Mouse (Mus musculus) CH12.LX (cell line): Measurements from ENCODE around the gene Sh3bp5. TPM values are rescaled to one million over a fixed set of nuclear protein-coding genes. Genes with fewer than 3 reads are reported as not detected.

ENCODE experiments used
- DNase-seq: peaks from one replicate; pipeline ENCODE4 v3.0.0-alpha.2; 2013; ENCODE audit errors: extremely low read depth
- H3K27ac ChIP-seq: 2 replicates; pipeline ENCODE4 v1.5.1; 2012; ENCODE audit warnings: low read depth, mild to moderate bottlenecking, control low read depth, moderate library complexity; ENCODE audit not compliant: insufficient read depth
- H3K27me3 ChIP-seq: replicated peaks from 2 replicates; pipeline ENCODE3; 2012; ENCODE audit warnings: inconsistent platforms
- H3K36me3 ChIP-seq, 2 experiments: replicated peaks in 1 of 2; 2 replicates each; pipeline versions ENCODE3 to v1.6.1; 2012; ENCODE audit warnings: inconsistent platforms in 1 of 2, low read length in 1 of 2, mild to moderate bottlenecking in 1 of 2, mixed read lengths in 1 of 2, moderate library complexity in 1 of 2; ENCODE audit not compliant: control insufficient read depth in 1 of 2, insufficient read depth in 1 of 2
- H3K4me1 ChIP-seq, 2 experiments: 2 replicates each; pipeline ENCODE4 v1.6.1; 2012; ENCODE audit warnings: inconsistent platforms in 1 of 2, moderate library complexity in 1 of 2; ENCODE audit not compliant: insufficient read depth in 2 of 2, control insufficient read depth in 1 of 2
- H3K4me2 ChIP-seq: 2 replicates; pipeline ENCODE4 v1.6.1; 2012; ENCODE audit warnings: low read depth, mild to moderate bottlenecking, control low read depth; ENCODE audit not compliant: poor library complexity, insufficient read depth, severe bottlenecking
- H3K4me3 ChIP-seq, 3 experiments: fragments of 150-350 bp in 1 of 3; sonication (generic) in 1 of 3; replicated peaks in 1 of 3; 2 replicates each; pipeline versions ENCODE3 to v1.5.1; 2011 to 2012; ENCODE audit warnings: low read depth in 2 of 3, low read length in 2 of 3, mild to moderate bottlenecking in 2 of 3, moderate library complexity in 2 of 3, control low read depth in 1 of 3, improper control_type of control experiment in 1 of 3, inconsistent platforms in 1 of 3, mixed read lengths in 1 of 3; ENCODE audit not compliant: poor library complexity in 1 of 3
- H3K79me2 ChIP-seq: replicated peaks from 2 replicates; pipeline ENCODE4 v1.6.1; 2012; ENCODE audit warnings: mild to moderate bottlenecking, moderate library complexity; ENCODE audit not compliant: control insufficient read depth, poor library complexity, insufficient read depth, severe bottlenecking; ENCODE audit errors: extremely low read depth
- H3K9ac ChIP-seq: 2 replicates; pipeline ENCODE4 v1.6.1; 2012; ENCODE audit warnings: low read depth, mild to moderate bottlenecking, control low read depth, moderate library complexity; ENCODE audit not compliant: insufficient read depth
- H3K9me3 ChIP-seq: replicated peaks from 2 replicates; pipeline ENCODE3; 2012; ENCODE audit warnings: low read length, inconsistent platforms, mixed read lengths
- BHLHE40 ChIP-seq: IDR thresholded peaks from 2 replicates; pipeline ENCODE4 v1.6.1; 2011; ENCODE audit warnings: mild to moderate bottlenecking, low read depth, low read length, improper control_type of control experiment
- CHD1 ChIP-seq: IDR thresholded peaks from 2 replicates; pipeline ENCODE4 v1.6.1; 2012; ENCODE audit warnings: low read depth, low read length, improper control_type of control experiment, inconsistent platforms
- CHD2 ChIP-seq: IDR thresholded peaks from 2 replicates; pipeline ENCODE4 v1.6.1; 2011; ENCODE audit warnings: low read length, improper control_type of control experiment
- CTCF ChIP-seq, 2 experiments: IDR thresholded peaks in 1 of 2; conservative IDR thresholded peaks in 1 of 2; 2 replicates each; pipeline ENCODE4 v1.5.1; 2011 to 2012; ENCODE audit warnings: low read depth in 2 of 2, low read length in 2 of 2, improper control_type of control experiment in 1 of 2, inconsistent platforms in 1 of 2, mild to moderate bottlenecking in 1 of 2, moderate library complexity in 1 of 2
- E2F4 ChIP-seq: IDR thresholded peaks from 2 replicates; pipeline ENCODE4 v1.6.1; 2011; ENCODE audit warnings: low read depth, low read length, improper control_type of control experiment; ENCODE audit not compliant: insufficient replicate concordance
- ELF1 ChIP-seq: IDR thresholded peaks from 2 replicates; pipeline ENCODE4 v1.6.1; 2014; ENCODE audit warnings: low read depth, mild to moderate bottlenecking, inconsistent platforms, low read length, improper control_type of control experiment
- ETS1 ChIP-seq: conservative IDR thresholded peaks from 2 replicates; pipeline ENCODE4 v1.6.1; 2012; ENCODE audit warnings: low read depth, mild to moderate bottlenecking, inconsistent platforms, low read length, improper control_type of control experiment, moderate library complexity
- GABPA ChIP-seq: IDR thresholded peaks from 2 replicates; pipeline ENCODE4 v1.6.1; 2012; ENCODE audit warnings: low read depth, low read length, improper control_type of control experiment, inconsistent platforms; ENCODE audit not compliant: insufficient replicate concordance
- HCFC1 ChIP-seq: IDR thresholded peaks from 2 replicates; pipeline ENCODE4 v1.6.1; 2012; ENCODE audit warnings: low read depth, mild to moderate bottlenecking, inconsistent platforms, low read length, improper control_type of control experiment
- JUN ChIP-seq: IDR thresholded peaks from 2 replicates; pipeline ENCODE4 v1.6.1; 2011; ENCODE audit warnings: low read depth, mild to moderate bottlenecking, low read length, improper control_type of control experiment, moderate library complexity; ENCODE audit not compliant: insufficient read depth
- JUND ChIP-seq: conservative IDR thresholded peaks from 2 replicates; pipeline ENCODE4 v1.6.1; 2011; ENCODE audit warnings: low read depth, low read length, improper control_type of control experiment
- KAT2A ChIP-seq: IDR thresholded peaks from 2 replicates; pipeline ENCODE4 v1.6.1; 2012; ENCODE audit warnings: low read length, improper control_type of control experiment, inconsistent platforms; ENCODE audit not compliant: insufficient replicate concordance
- MAFK ChIP-seq: IDR thresholded peaks from 2 replicates; pipeline ENCODE4 v1.6.1; 2011; ENCODE audit warnings: low read length, improper control_type of control experiment; ENCODE audit not compliant: insufficient replicate concordance
- MAX ChIP-seq: IDR thresholded peaks from 2 replicates; pipeline ENCODE4 v1.6.1; 2011; ENCODE audit warnings: low read length, improper control_type of control experiment
- MAZ ChIP-seq: IDR thresholded peaks from 2 replicates; pipeline ENCODE4 v1.6.1; 2012; ENCODE audit warnings: low read depth, mild to moderate bottlenecking, inconsistent platforms, low read length, improper control_type of control experiment, moderate library complexity
- MXI1 ChIP-seq: IDR thresholded peaks from 2 replicates; pipeline ENCODE4 v1.6.1; 2011; ENCODE audit warnings: mild to moderate bottlenecking, low read depth, low read length, improper control_type of control experiment
- MYC ChIP-seq: IDR thresholded peaks from 2 replicates; pipeline ENCODE4 v1.6.1; 2011; ENCODE audit warnings: low read depth, mild to moderate bottlenecking, improper control_type of control experiment, low read length
- NELFE ChIP-seq: IDR thresholded peaks from 2 replicates; pipeline ENCODE4 v1.6.1; 2011; ENCODE audit warnings: low read depth, low read length, improper control_type of control experiment
- NRF1 ChIP-seq: IDR thresholded peaks from 2 replicates; pipeline ENCODE4 v1.6.1; 2014; ENCODE audit warnings: low read depth, mild to moderate bottlenecking, inconsistent platforms, low read length, improper control_type of control experiment, moderate library complexity
- PAX5 ChIP-seq: IDR thresholded peaks from 2 replicates; pipeline ENCODE4 v1.6.1; 2012; ENCODE audit warnings: low read length, inconsistent platforms, mixed read lengths
- POLR2A ChIP-seq: IDR thresholded peaks from 2 replicates; pipeline ENCODE4 v1.6.1; 2011; ENCODE audit warnings: low read depth, mild to moderate bottlenecking, improper control_type of control experiment, low read length
- POLR2AphosphoS2 ChIP-seq: IDR thresholded peaks from 2 replicates; pipeline ENCODE4 v1.6.1; 2011; ENCODE audit warnings: low read depth, low read length, improper control_type of control experiment
- RCOR1 ChIP-seq: conservative IDR thresholded peaks from 2 replicates; pipeline ENCODE4 v1.6.1; 2012; ENCODE audit warnings: low read depth, mild to moderate bottlenecking, inconsistent platforms, low read length, improper control_type of control experiment
- SIN3A ChIP-seq: IDR thresholded peaks from 2 replicates; pipeline ENCODE4 v1.6.1; 2012; ENCODE audit warnings: low read length, improper control_type of control experiment, inconsistent platforms
- SMC3 ChIP-seq: IDR thresholded peaks from 2 replicates; pipeline ENCODE4 v1.6.1; 2011; ENCODE audit warnings: low read depth, low read length, improper control_type of control experiment
- TBP ChIP-seq: conservative IDR thresholded peaks from 2 replicates; pipeline ENCODE4 v1.6.1; 2011; ENCODE audit warnings: low read depth, low read length, improper control_type of control experiment
- UBTF ChIP-seq: IDR thresholded peaks from 2 replicates; pipeline ENCODE4 v1.6.1; 2012; ENCODE audit warnings: low read depth, mild to moderate bottlenecking, inconsistent platforms, low read length, improper control_type of control experiment, moderate library complexity
- USF1 ChIP-seq: IDR thresholded peaks from 2 replicates; pipeline ENCODE4 v1.6.1; 2014; ENCODE audit warnings: low read depth, mild to moderate bottlenecking, inconsistent platforms, low read length, improper control_type of control experiment
- USF2 ChIP-seq: conservative IDR thresholded peaks from 2 replicates; pipeline ENCODE4 v1.6.1; 2011; ENCODE audit warnings: low read depth, low read length, improper control_type of control experiment
- ZKSCAN1 ChIP-seq: IDR thresholded peaks from 2 replicates; pipeline ENCODE4 v1.6.1; 2012; ENCODE audit warnings: low read depth, inconsistent platforms, low read length, improper control_type of control experiment, borderline replicate concordance
- ZMIZ1 ChIP-seq: IDR thresholded peaks from 2 replicates; pipeline ENCODE4 v1.6.1; 2012; ENCODE audit warnings: low read depth, mild to moderate bottlenecking, inconsistent platforms, low read length, improper control_type of control experiment
- dilution Hi-C: fragments of 300-500 bp; cut with MboI; formaldehyde crosslinking; loops from 2 replicates; pipeline ENCODE4 v1.14.3; 2020; ENCODE audit warnings: low sequenced_read_pairs; ENCODE audit not compliant: extremely low pct_unique_long_range_greater_than_20kb, extremely low pct_ligation_motif_present
- in situ Hi-C: fragments of 300-500 bp; cut with MboI; formaldehyde crosslinking; loops from 3 replicates; pipeline ENCODE4 v1.14.3; 2019; ENCODE audit warnings: low sequenced_read_pairs, low pct_ligation_motif_present, low pct_unique_long_range_greater_than_20kb, mixed read lengths
- polyA plus RNA-seq: library from polyadenylated mRNA; unstranded; fragments of >175 nt; gene quantifications from 2 replicates; pipeline ENCODE4 v1.2.1, GENCODE M21; 2012; ENCODE audit warnings: low read depth; ENCODE audit not compliant: insufficient read length
- total RNA-seq, 2 experiments: library from RNA; depleted of rRNA; stranded (reverse); fragments of 300-350 nt in 1 of 2; fragments of >200 nt in 1 of 2; gene quantifications; 2 replicates each; pipeline ENCODE4 v1.2.3; 2012 to 2014

The Sh3bp5 gene
- total and polyA plus RNA-seq, 3 experiments: 57.4 to 158 (median 64.6) TPM

- peaks cover 73 to 99% of the 10 kb centered on the region in 2 experiments for H3K4me1 ChIP-seq
- peaks cover 18 to 74% of the 10 kb centered on the region in 2 experiments for H3K36me3 ChIP-seq
- DNase-seq: no peak
- in situ Hi-C loops (no loop called here), dilution Hi-C loops (no loop called here)
- no peak for TF ChIP-seq POLR2A
- no peaks in the 10 kb centered on the region for H3K9me3 ChIP-seq
- no peaks in the 10 kb centered on the region for H3K27me3 ChIP-seq
- peak overlapping the region; percentile 37 for H3K9ac ChIP-seq
- peaks cover 81% of the 10 kb centered on the region for H3K79me2 ChIP-seq
- peak overlapping the region; percentile 97 for H3K27ac ChIP-seq
- H3K4me3 ChIP-seq: no peak overlapping the region
- H3K4me2 ChIP-seq: peak overlapping the region; percentile 44
These were observed 18.9 kb downstream of the Sh3bp5 start for GRCm38 (mm10) chr14:31416835-31417549.

- peak; percentile 87 for DNase-seq
- Histone ChIP-seq H3K4me2 (0 out of 2 replicates have a peak overlapping the region, but pooled peaks have one; percentile 44), H3K27ac (peak overlapping the region; percentile 97), H3K27me3 (no peaks in the 10 kb centered on the region), H3K36me3 (peaks cover 16 to 74% of the 10 kb centered on the region in 2 experiments), H3K4me1 (peaks cover 69 to 99% of the 10 kb centered on the region in 2 experiments), H3K9me3 (no peaks in the 10 kb centered on the region), H3K79me2 (peaks cover 80% of the 10 kb centered on the region), H3K9ac (no peak overlapping the region), H3K4me3 (no peak overlapping the region)
- dilution Hi-C loops (no loop called here), in situ Hi-C loops (no loop called here)
- TF ChIP-seq CTCF (conservative IDR thresholded peaks at IDR 0.05 in 1 of 2, IDR thresholded peaks at IDR 0.05 in 1 of 2; ENCODE audit: low read depth in 2 of 2, low read length in 2 of 2) (no peak), USF2 (no peak), POLR2A (peak; percentile 16; the same call in 1 of the 2 replicates), USF1 (no peak), ETS1 (peak; percentile 93), SIN3A (peak; percentile 93), ZKSCAN1 (no peak), PAX5 (no peak), JUND (peak; percentile 70), E2F4 (no peak), CHD1 (no peak), BHLHE40 (peak; percentile 71), SMC3 (no peak; the same call in none of the 2 replicates), UBTF (0 out of 2 replicates have a peak, but pooled peaks have one; percentile 27), TBP (peak; percentile 71), HCFC1 (no peak), CHD2 (peak; percentile 70; the same call in 1 of the 2 replicates), KAT2A (no peak), MAZ (peak; percentile 61; the same call in 1 of the 2 replicates), RCOR1 (no peak; the same call in 1 of the 2 replicates), POLR2AphosphoS2 (no peak; the same call in 1 of the 2 replicates), MXI1 (peak; percentile 69), MAX (peak; percentile 82), NELFE (no peak), NRF1 (no peak), ZMIZ1 (0 out of 2 replicates have a peak, but pooled peaks have one; percentile 44), GABPA (no peak), MAFK (0 out of 2 replicates have a peak, but pooled peaks have one; percentile 33), JUN (peak; percentile 77), MYC (peak; percentile 86; the same call in 1 of the 2 replicates), ELF1 (peak; percentile 25; the same call in 1 of the 2 replicates)
These were observed 19.5 kb downstream of the Sh3bp5 start for GRCm38 (mm10) chr14:31416411-31416810.
